9 mouse cellular contexts compared by ENCODE assay signal in the genomic region with DNA sequence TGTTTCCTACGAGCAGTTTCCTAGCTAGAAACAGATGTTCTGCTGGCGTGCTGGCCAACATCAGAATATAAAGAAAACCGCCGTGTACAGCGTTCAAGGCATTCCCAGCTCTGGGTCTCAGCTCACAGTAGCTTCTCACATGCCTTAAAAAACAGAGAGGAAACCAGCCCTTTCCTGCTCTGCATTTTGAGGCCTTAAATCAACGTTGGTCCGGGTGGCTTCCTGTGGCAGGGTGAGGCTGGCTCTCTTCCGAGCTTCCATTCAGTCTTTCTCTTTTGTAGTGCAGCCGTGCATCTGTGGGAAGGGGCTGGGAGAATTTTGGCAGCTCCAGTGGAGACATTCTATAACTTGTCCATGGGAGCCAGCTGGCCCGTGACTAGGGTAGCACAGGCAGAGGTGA.
DNase-seq lines count a peak whose midpoint lies in the region; ATAC-seq and TF ChIP-seq lines count a peak whose summit lies in the region.
"Had no signal": no experiment of that assay in that cellular context is flagged by ENCODE, and none has a peak within 500 bp of the region (broad histone marks: within the 10 kb centered on the region; RNA-seq: fewer than 3 reads in every experiment).

No protein-coding gene starts in this region.

- no peak for TF ChIP-seq POLR2A in limb, embryonic 14.5 days (IDR thresholded peaks at IDR 0.05; ENCODE audit: borderline replicate concordance, extremely low read depth, insufficient read depth, insufficient read length)

- H3K9ac ChIP-seq in heart, embryonic 15.5 days, result no peak overlapping the region
- no peak overlapping the region for H3K9ac ChIP-seq in midbrain, postnatal 0 days (replicated peaks; ENCODE audit: low read length, poor library complexity, severe bottlenecking)
- no peak overlapping the region for H3K9ac ChIP-seq in midbrain, embryonic 15.5 days
- no peak overlapping the region for H3K9ac ChIP-seq in limb, embryonic 14.5 days (ENCODE audit: low read depth, low read length, severe bottlenecking)

- H3K27me3 ChIP-seq in heart, embryonic 15.5 days, result no peaks in the 10 kb centered on the region
- H3K27me3 ChIP-seq in midbrain, postnatal 0 days (ENCODE audit: insufficient read depth, low read length), result no peaks in the 10 kb centered on the region
- H3K27me3 ChIP-seq in midbrain, embryonic 15.5 days (replicated peaks), result no peaks in the 10 kb centered on the region
- no peaks in the 10 kb centered on the region for H3K27me3 ChIP-seq in limb, embryonic 14.5 days (ENCODE audit: control insufficient read depth, insufficient read depth, low read length)

- peak overlapping the region; percentile 70 for H3K27ac ChIP-seq in heart, embryonic 15.5 days
- no peak overlapping the region for H3K27ac ChIP-seq in midbrain, postnatal 0 days (ENCODE audit: low read depth, low read length)
- H3K27ac ChIP-seq in midbrain, embryonic 15.5 days, result no peak overlapping the region
- H3K27ac ChIP-seq in limb, embryonic 14.5 days (replicated peaks; ENCODE audit: low read depth, low read length), result peak overlapping the region; percentile 86

- H3K4me1 ChIP-seq in heart, embryonic 15.5 days (replicated peaks), result peaks cover 3% of the 10 kb centered on the region; the same call in 1 of the 2 replicates
- no peaks in the 10 kb centered on the region for H3K4me1 ChIP-seq in midbrain, postnatal 0 days (ENCODE audit: insufficient read depth, low read length)
- no peaks in the 10 kb centered on the region for H3K4me1 ChIP-seq in midbrain, embryonic 15.5 days
- peaks cover 8% of the 10 kb centered on the region for H3K4me1 ChIP-seq in limb, embryonic 14.5 days (ENCODE audit: control insufficient read depth, insufficient read depth, low read length)

- intact Hi-C loops in heart, postnatal 25 days (cut with DNase I), result no loop called here

- no peaks in the 10 kb centered on the region for H3K9me3 ChIP-seq in heart, embryonic 15.5 days (replicated peaks)
- no peaks in the 10 kb centered on the region for H3K9me3 ChIP-seq in midbrain, postnatal 0 days (ENCODE audit: low read length)
- no peaks in the 10 kb centered on the region for H3K9me3 ChIP-seq in midbrain, embryonic 15.5 days
- H3K9me3 ChIP-seq in limb, embryonic 14.5 days (ENCODE audit: control insufficient read depth, low read length), result no peaks in the 10 kb centered on the region

- no peak overlapping the region for H3K4me3 ChIP-seq in heart, embryonic 15.5 days
- no peak overlapping the region for H3K4me3 ChIP-seq in midbrain, postnatal 0 days (ENCODE audit: low read depth, low read length)
- no peak overlapping the region for H3K4me3 ChIP-seq in midbrain, embryonic 15.5 days
- H3K4me3 ChIP-seq in limb, embryonic 14.5 days (replicated peaks; ENCODE audit: low read length), result no peak overlapping the region

- no peak for TF ChIP-seq CTCF in midbrain, postnatal 0 days (IDR thresholded peaks at IDR 0.05)

- no peak for DNase-seq in heart, postnatal 25 days (ENCODE audit: low spot score)
- DNase-seq in midbrain, postnatal 0 days (ENCODE audit: low spot score), result peak; percentile 66
- peak; percentile 25 for DNase-seq in heart, postnatal 4 days
- DNase-seq in limb, embryonic 14.5 days (ENCODE audit: low spot score), result peak; percentile 76
- DNase-seq in spleen, postnatal 4 days (ENCODE audit: low spot score in 2 of 2), result no peak
- DNase-seq: right cerebral cortex, adult 18-20 months; thymus, postnatal 25 days had no signal

- H3K36me3 ChIP-seq in heart, embryonic 15.5 days, result no peaks in the 10 kb centered on the region
- no peaks in the 10 kb centered on the region for H3K36me3 ChIP-seq in midbrain, postnatal 0 days (ENCODE audit: insufficient read depth, low read length)
- H3K36me3 ChIP-seq in midbrain, embryonic 15.5 days (replicated peaks), result no peaks in the 10 kb centered on the region
- no peaks in the 10 kb centered on the region for H3K36me3 ChIP-seq in limb, embryonic 14.5 days (ENCODE audit: control insufficient read depth, insufficient read depth, low read length)

- WGBS in heart, embryonic 15.5 days, result 49% methylated on average over 10 of the region's 10 CpGs
- 68% methylated on average over 10 of the region's 10 CpGs for WGBS in midbrain, postnatal 0 days
- WGBS in midbrain, embryonic 15.5 days, result 76% methylated on average over 10 of the region's 10 CpGs
- WGBS in limb, embryonic 14.5 days, result 40% methylated on average over 10 of the region's 10 CpGs

- H3K4me2 ChIP-seq in heart, embryonic 15.5 days, result no peak overlapping the region
- H3K4me2 ChIP-seq in midbrain, postnatal 0 days (ENCODE audit: low read depth, low read length, poor library complexity, severe bottlenecking), result no peak overlapping the region
- no peak overlapping the region for H3K4me2 ChIP-seq in midbrain, embryonic 15.5 days
- no peak overlapping the region; the same call in 1 of the 2 replicates for H3K4me2 ChIP-seq in limb, embryonic 14.5 days (replicated peaks; ENCODE audit: low read depth, low read length, severe bottlenecking)

- peak; percentile 53; the same call in 1 of the 2 replicates for ATAC-seq in heart, embryonic 15.5 days (replicated peaks; ENCODE audit: insufficient number of reproducible peaks, insufficient read depth, low FRiP score, low read depth)
- ATAC-seq in midbrain, postnatal 0 days (ENCODE audit: low FRiP score), result no peak
- no peak for ATAC-seq in midbrain, embryonic 15.5 days (replicated peaks)
- peak; percentile 71 for ATAC-seq in limb, embryonic 14.5 days (ENCODE audit: low FRiP score, low read depth)

Comparison
In these comparisons a context has a peak if more than half of its experiments do, and no peak if none do; other contexts are left out.
1. DNase-seq: peak in midbrain, postnatal 0 days (single experiment), heart, postnatal 4 days (single experiment) and limb, embryonic 14.5 days (single experiment); none in heart, postnatal 25 days (single experiment) and spleen, postnatal 4 days (0 of 2).
2. ATAC-seq: peak in heart, embryonic 15.5 days (single experiment) and limb, embryonic 14.5 days (single experiment); none in midbrain, postnatal 0 days (single experiment) and midbrain, embryonic 15.5 days (single experiment).
3. H3K27ac ChIP-seq: peak in heart, embryonic 15.5 days (single experiment) and limb, embryonic 14.5 days (single experiment); none in midbrain, postnatal 0 days (single experiment) and midbrain, embryonic 15.5 days (single experiment).